Mouse (Mus musculus): Measurements from ENCODE around the gene Ptprn. TPM values are rescaled to one million over a fixed set of nuclear protein-coding genes. Genes with fewer than 3 reads are reported as not detected.

The Ptprn gene
- polyA plus RNA-seq (2012; ENCODE audit: insufficient read depth, insufficient read length, missing spikeins), result 0.60 and 0.94 TPM in 2 replicates

GRCm38 (mm10) chr1:75264091-75264880 is at the start of gene Ptprn:
Gene Ptprn, minus strand, starts transcription at chr1:75264502.
- no peak for TF ChIP-seq CTCF (IDR thresholded peaks at IDR 0.05; ENCODE audit: low read depth, low read length)
- TF ChIP-seq POLR2A (IDR thresholded peaks at IDR 0.05; ENCODE audit: borderline replicate concordance, low read depth, low read length), result no peak
- H3K4me3 ChIP-seq (ENCODE audit: insufficient read depth, low read length), result no peak within 1 kb of the TSS; the same call in 1 of the 2 replicates
- H3K27ac ChIP-seq (ENCODE audit: insufficient read depth, low read depth, low read length), result no peak within 1 kb of the TSS
- H3K4me1 ChIP-seq (ENCODE audit: control insufficient read depth, insufficient read depth, low read length), result peaks cover 4% of the 10 kb centered on the region; the same call in 1 of the 2 replicates

- no peak overlapping the region for H3K27ac ChIP-seq (ENCODE audit: insufficient read depth, low read depth, low read length)
- TF ChIP-seq POLR2A (IDR thresholded peaks at IDR 0.05; ENCODE audit: borderline replicate concordance, low read depth, low read length), result no peak
- TF ChIP-seq CTCF (IDR thresholded peaks at IDR 0.05; ENCODE audit: low read depth, low read length), result no peak
- no peak overlapping the region for H3K4me3 ChIP-seq (ENCODE audit: insufficient read depth, low read length)
- no peaks in the 10 kb centered on the region; the same call in 1 of the 2 replicates for H3K4me1 ChIP-seq (ENCODE audit: control insufficient read depth, insufficient read depth, low read length)
These were observed 47.4 kb upstream of the Ptprn start for GRCm38 (mm10) chr1:75311694-75312093.

- H3K27ac ChIP-seq (ENCODE audit: insufficient read depth, low read depth, low read length), result no peak overlapping the region
- no peak for TF ChIP-seq CTCF (IDR thresholded peaks at IDR 0.05; ENCODE audit: low read depth, low read length)
- TF ChIP-seq POLR2A (IDR thresholded peaks at IDR 0.05; ENCODE audit: borderline replicate concordance, low read depth, low read length), result no peak
These were observed 40.4 kb upstream of the Ptprn start for GRCm38 (mm10) chr1:75304662-75305061.

GRCm38 (mm10) chr1:75294294-75294693 is 30.0 kb upstream of the Ptprn start:
- H3K4me1 ChIP-seq (ENCODE audit: control insufficient read depth, insufficient read depth, low read length), result no peaks in the 10 kb centered on the region
- H3K27ac ChIP-seq (ENCODE audit: insufficient read depth, low read depth, low read length), result no peak overlapping the region
- TF ChIP-seq CTCF (IDR thresholded peaks at IDR 0.05; ENCODE audit: low read depth, low read length) (no peak), POLR2A (IDR thresholded peaks at IDR 0.05; ENCODE audit: borderline replicate concordance, low read depth, low read length) (no peak)
- H3K4me3 ChIP-seq (ENCODE audit: insufficient read depth, low read length), result no peak overlapping the region

More at GRCm38 (mm10) chr1:75304662-75305061, 40.4 kb upstream of the Ptprn start:
- H3K4me3 ChIP-seq (ENCODE audit: insufficient read depth, low read length), result no peak overlapping the region
- no peaks in the 10 kb centered on the region for H3K4me1 ChIP-seq (ENCODE audit: control insufficient read depth, insufficient read depth, low read length)

GRCm38 (mm10) chr1:75293331-75293701 is 29.0 kb upstream of the Ptprn start:
- no peaks in the 10 kb centered on the region for H3K4me1 ChIP-seq (ENCODE audit: control insufficient read depth, insufficient read depth, low read length)
- no peak overlapping the region for H3K27ac ChIP-seq (ENCODE audit: insufficient read depth, low read depth, low read length)
- TF ChIP-seq CTCF (IDR thresholded peaks at IDR 0.05; ENCODE audit: low read depth, low read length), result no peak
- TF ChIP-seq POLR2A (IDR thresholded peaks at IDR 0.05; ENCODE audit: borderline replicate concordance, low read depth, low read length), result no peak
- no peak overlapping the region for H3K4me3 ChIP-seq (ENCODE audit: insufficient read depth, low read length)

- Histone ChIP-seq H3K27ac (ENCODE audit: insufficient read depth, low read depth, low read length) (no peak overlapping the region), H3K4me1 (ENCODE audit: control insufficient read depth, insufficient read depth, low read length) (no peaks in the 10 kb centered on the region), H3K4me3 (ENCODE audit: insufficient read depth, low read length) (no peak overlapping the region)
- TF ChIP-seq CTCF (IDR thresholded peaks at IDR 0.05; ENCODE audit: low read depth, low read length) (no peak), POLR2A (IDR thresholded peaks at IDR 0.05; ENCODE audit: borderline replicate concordance, low read depth, low read length) (no peak)
These were observed 28.4 kb upstream of the Ptprn start for GRCm38 (mm10) chr1:75292476-75293330.

- TF ChIP-seq POLR2A (IDR thresholded peaks at IDR 0.05; ENCODE audit: borderline replicate concordance, low read depth, low read length), result no peak
- no peak for TF ChIP-seq CTCF (IDR thresholded peaks at IDR 0.05; ENCODE audit: low read depth, low read length)
- no peak overlapping the region for H3K27ac ChIP-seq (ENCODE audit: insufficient read depth, low read depth, low read length)
- H3K4me3 ChIP-seq (ENCODE audit: insufficient read depth, low read length), result no peak overlapping the region
- H3K4me1 ChIP-seq (ENCODE audit: control insufficient read depth, insufficient read depth, low read length), result no peaks in the 10 kb centered on the region
These were observed 27.0 kb upstream of the Ptprn start for GRCm38 (mm10) chr1:75291321-75291720.

GRCm38 (mm10) chr1:75290582-75290981 is 26.3 kb upstream of the Ptprn start:
- H3K27ac ChIP-seq (ENCODE audit: insufficient read depth, low read depth, low read length), result no peak overlapping the region
- H3K4me3 ChIP-seq (ENCODE audit: insufficient read depth, low read length), result no peak overlapping the region
- no peaks in the 10 kb centered on the region for H3K4me1 ChIP-seq (ENCODE audit: control insufficient read depth, insufficient read depth, low read length)
- no peak for TF ChIP-seq POLR2A (IDR thresholded peaks at IDR 0.05; ENCODE audit: borderline replicate concordance, low read depth, low read length)
- TF ChIP-seq CTCF (IDR thresholded peaks at IDR 0.05; ENCODE audit: low read depth, low read length), result no peak

GRCm38 (mm10) chr1:75289888-75290431 is 25.7 kb upstream of the Ptprn start:
- Histone ChIP-seq H3K4me1 (ENCODE audit: control insufficient read depth, insufficient read depth, low read length) (no peaks in the 10 kb centered on the region), H3K4me3 (ENCODE audit: insufficient read depth, low read length) (no peak overlapping the region), H3K27ac (ENCODE audit: insufficient read depth, low read depth, low read length) (no peak overlapping the region)
- TF ChIP-seq CTCF (IDR thresholded peaks at IDR 0.05; ENCODE audit: low read depth, low read length) (no peak), POLR2A (IDR thresholded peaks at IDR 0.05; ENCODE audit: borderline replicate concordance, low read depth, low read length) (no peak)

Measured in bone marrow macrophage, adult 2 months (primary cell).